Comparison of ENCODE assay signal across 9 mouse cellular contexts in the genomic region with DNA sequence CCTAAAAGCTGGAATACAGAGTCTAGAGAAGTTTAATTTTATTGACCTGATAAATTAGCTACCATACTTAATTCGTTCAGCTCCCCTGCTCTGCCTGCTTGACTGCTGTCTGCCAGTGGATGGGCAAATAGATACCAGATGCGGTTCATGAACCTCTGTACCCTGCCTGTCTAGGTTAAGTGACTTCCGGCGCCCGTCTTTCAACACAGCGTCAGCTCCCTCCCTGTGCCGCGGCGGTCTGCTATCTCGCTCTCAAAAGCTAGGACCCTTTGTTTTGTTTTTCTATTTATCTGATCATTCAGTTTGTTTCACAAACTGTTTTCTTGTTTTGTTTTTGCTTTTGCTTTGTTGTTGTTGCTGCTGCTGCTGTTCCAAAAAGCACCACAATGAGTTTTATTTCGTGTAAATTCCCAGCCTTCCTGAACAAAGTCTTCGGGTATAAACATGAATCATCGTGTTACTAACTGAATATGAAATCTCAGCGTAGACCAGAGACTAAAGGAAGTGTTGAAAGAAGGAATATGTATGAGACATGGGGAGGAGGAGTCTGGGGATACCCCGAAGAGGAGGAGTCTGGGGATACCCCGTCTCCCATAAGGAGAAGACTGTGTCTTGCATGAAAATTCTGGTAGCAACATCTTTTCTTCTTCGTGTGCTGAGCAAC.
DNase-seq lines count a peak whose midpoint lies in the region; ATAC-seq lines count a peak whose summit lies in the region.
"Had no signal": no experiment of that assay in that cellular context is flagged by ENCODE, and none has a peak within 500 bp of the region (broad histone marks: within the 10 kb centered on the region; RNA-seq: fewer than 3 reads in every experiment).

No protein-coding gene starts in this region.

- H3K9ac ChIP-seq in lung, embryonic 16.5 days (ENCODE audit: low read length) = no peak overlapping the region; the same call in 1 of the 2 replicates

- peak overlapping the region; percentile 38 for H3K4me2 ChIP-seq in lung, embryonic 16.5 days (ENCODE audit: low read depth, low read length)

- H3K36me3 ChIP-seq in lung, embryonic 16.5 days (ENCODE audit: control insufficient read depth, insufficient read depth, low read length) = no peaks in the 10 kb centered on the region

- DNase-seq in embryo, embryonic 10 days (ENCODE audit: low spot score) = peak; percentile 79
- no peak for DNase-seq in embryo, embryonic 9.5 days (ENCODE audit: extremely low spot score)
- no peak for DNase-seq in lung, postnatal 4 days
- DNase-seq in heart, postnatal 10 days = peak; percentile 29 to 36
- peak; percentile 21 for DNase-seq in lung, postnatal 25 days (ENCODE audit: low spot score)
- no peak for DNase-seq in ovary, postnatal 14 days (ENCODE audit: low spot score)
- DNase-seq: spleen, adult 18-20 months had no signal

- H3K27me3 ChIP-seq in lung, embryonic 16.5 days (ENCODE audit: control insufficient read depth, insufficient read depth, low read depth, low read length) = no peaks in the 10 kb centered on the region

- ATAC-seq in lung, embryonic 16.5 days (ENCODE audit: low read depth) = peak; percentile 57; the same call in 1 of the 2 replicates
- ATAC-seq in erythroid progenitor cell, adult 5-6 weeks (replicated peaks; ENCODE audit: low FRiP score, poor library complexity, severe bottlenecking) = no peak

- H3K4me1 ChIP-seq in lung, embryonic 16.5 days (replicated peaks; ENCODE audit: control insufficient read depth, insufficient read depth, low read length) = peaks cover 6% of the 10 kb centered on the region

- 38% methylated on average over 17 of the region's 17 CpGs for WGBS in lung, embryonic 16.5 days

- intact Hi-C loops in heart, postnatal 10 days (cut with DNase I) = no loop called here

- no peaks in the 10 kb centered on the region for H3K9me3 ChIP-seq in lung, embryonic 16.5 days (ENCODE audit: control insufficient read depth, low read length)

- peak overlapping the region; percentile 12 for H3K4me3 ChIP-seq in lung, embryonic 16.5 days (ENCODE audit: low read length)

- H3K27ac ChIP-seq in lung, embryonic 16.5 days (ENCODE audit: low read length) = no peak overlapping the region

Comparison
In these comparisons a context has a peak if more than half of its experiments do, and no peak if none do; other contexts are left out.
1. DNase-seq: peak in embryo, embryonic 10 days (single experiment), heart, postnatal 10 days (2 of 2) and lung, postnatal 25 days (single experiment); none in embryo, embryonic 9.5 days (single experiment), lung, postnatal 4 days (0 of 2) and ovary, postnatal 14 days (single experiment).